Mouse (Mus musculus) MEL (cell line): ENCODE measurements around the gene Hcfc1r1. TPM values are rescaled to one million over a fixed set of nuclear protein-coding genes. Genes with fewer than 3 reads are reported as not detected.

Experiments
- DNase-seq: peaks from one replicate; pipeline ENCODE4 v3.0.0; 2011; ENCODE audit warnings: low read depth, low spot score
- H3K27ac ChIP-seq: 2 replicates; pipeline ENCODE4 v1.5.1; 2012; ENCODE audit warnings: low read depth, mild to moderate bottlenecking, control low read depth, low read length, moderate library complexity; ENCODE audit not compliant: control insufficient read depth
- H3K27me3 ChIP-seq, 2 experiments: fragments of 150-350 bp in 1 of 2; sonication (generic) in 1 of 2; 2 replicates each; pipeline ENCODE4 v1.6.1; 2012; ENCODE audit warnings: low read length in 2 of 2, mild to moderate bottlenecking in 2 of 2, improper control_type of control experiment in 1 of 2, moderate library complexity in 1 of 2; ENCODE audit not compliant: insufficient read depth in 2 of 2, control insufficient read depth in 1 of 2
- H3K36me3 ChIP-seq, 2 experiments: 2 replicates each; pipeline ENCODE4 v1.6.1; 2012 to 2014; ENCODE audit warnings: low read length in 2 of 2, improper control_type of control experiment in 1 of 2, inconsistent platforms in 1 of 2, mild to moderate bottlenecking in 1 of 2; ENCODE audit not compliant: insufficient read depth in 2 of 2, control insufficient read depth in 1 of 2
- H3K4me1 ChIP-seq, 2 experiments: fragments of 150-350 bp in 1 of 2; sonication (generic) in 1 of 2; 2 replicates each; pipeline ENCODE4 v1.6.1; 2012; ENCODE audit warnings: low read length in 2 of 2, improper control_type of control experiment in 1 of 2, mild to moderate bottlenecking in 1 of 2; ENCODE audit not compliant: insufficient read depth in 2 of 2, control insufficient read depth in 1 of 2
- H3K4me3 ChIP-seq, 2 experiments: fragments of 150-350 bp in 1 of 2; sonication (generic) in 1 of 2; 2 replicates each; pipeline ENCODE4 v1.5.1; 2012; ENCODE audit warnings: low read depth in 2 of 2, low read length in 2 of 2, mild to moderate bottlenecking in 2 of 2, moderate library complexity in 2 of 2, control low read depth in 1 of 2, improper control_type of control experiment in 1 of 2; ENCODE audit not compliant: control insufficient read depth in 1 of 2, insufficient read depth in 1 of 2
- H3K79me2 ChIP-seq: 2 replicates; pipeline ENCODE4 v1.6.1; 2012; ENCODE audit warnings: mild to moderate bottlenecking, low read length, moderate library complexity; ENCODE audit not compliant: control insufficient read depth, poor library complexity, insufficient read depth
- H3K9ac ChIP-seq: 2 replicates; pipeline ENCODE4 v1.6.1; 2012; ENCODE audit warnings: low read depth, mild to moderate bottlenecking, control low read depth, low read length, moderate library complexity; ENCODE audit not compliant: control insufficient read depth, poor library complexity, severe bottlenecking
- H3K9me3 ChIP-seq: fragments of 150-350 bp; sonication (generic); replicated peaks from 2 replicates; pipeline ENCODE4 v1.6.1; 2012; ENCODE audit warnings: mild to moderate bottlenecking, low read length, improper control_type of control experiment, moderate library complexity; ENCODE audit not compliant: insufficient read depth
- BHLHE40 ChIP-seq: IDR thresholded peaks from 2 replicates; pipeline ENCODE4 v1.6.1; 2012; ENCODE audit warnings: low read depth, mild to moderate bottlenecking, inconsistent platforms, low read length, improper control_type of control experiment, borderline replicate concordance
- CHD1 ChIP-seq: IDR thresholded peaks from 2 replicates; pipeline ENCODE4 v1.6.1; 2012; ENCODE audit warnings: low read depth, mild to moderate bottlenecking, inconsistent platforms, low read length, improper control_type of control experiment
- CHD2 ChIP-seq: IDR thresholded peaks from 2 replicates; pipeline ENCODE4 v1.6.1; 2011; ENCODE audit warnings: low read length, improper control_type of control experiment
- E2F4 ChIP-seq: IDR thresholded peaks from 2 replicates; pipeline ENCODE4 v1.6.1; 2011; ENCODE audit warnings: low read depth, low read length, improper control_type of control experiment, borderline replicate concordance
- ELF1 ChIP-seq: IDR thresholded peaks from 2 replicates; pipeline ENCODE4 v1.6.1; 2014; ENCODE audit warnings: low read depth, mild to moderate bottlenecking, inconsistent platforms, low read length, improper control_type of control experiment, moderate library complexity
- EP300 ChIP-seq, 2 experiments: IDR thresholded peaks; 2 replicates each; pipeline ENCODE4 v1.6.1; 2011; ENCODE audit warnings: improper control_type of control experiment in 2 of 2, low read length in 2 of 2, low read depth in 1 of 2, mild to moderate bottlenecking in 1 of 2
- ETS1 ChIP-seq: IDR thresholded peaks from 2 replicates; pipeline ENCODE4 v1.6.1; 2012; ENCODE audit warnings: low read depth, mild to moderate bottlenecking, inconsistent platforms, low read length, improper control_type of control experiment, moderate library complexity
- GABPA ChIP-seq: IDR thresholded peaks from 2 replicates; pipeline ENCODE4 v1.6.1; 2012; ENCODE audit warnings: low read depth, mild to moderate bottlenecking, inconsistent platforms, low read length, improper control_type of control experiment, moderate library complexity
- MAZ ChIP-seq: IDR thresholded peaks from 2 replicates; pipeline ENCODE4 v1.6.1; 2012; ENCODE audit warnings: low read depth, mild to moderate bottlenecking, inconsistent platforms, low read length, improper control_type of control experiment
- MEF2A ChIP-seq: IDR thresholded peaks from 2 replicates; pipeline ENCODE4 v1.6.1; 2014; ENCODE audit warnings: low read depth, mild to moderate bottlenecking, inconsistent platforms, low read length, improper control_type of control experiment; ENCODE audit not compliant: poor library complexity, insufficient replicate concordance, severe bottlenecking; ENCODE audit errors: extremely low read depth
- MYC ChIP-seq: IDR thresholded peaks from 2 replicates; pipeline ENCODE4 v1.6.1; 2011; ENCODE audit warnings: low read depth, mild to moderate bottlenecking, low read length, improper control_type of control experiment, moderate library complexity
- NELFE ChIP-seq: IDR thresholded peaks from 2 replicates; pipeline ENCODE4 v1.6.1; 2011; ENCODE audit warnings: low read depth, low read length, improper control_type of control experiment
- NRF1 ChIP-seq: IDR thresholded peaks from 2 replicates; pipeline ENCODE4 v1.6.1; 2014; ENCODE audit warnings: low read depth, mild to moderate bottlenecking, inconsistent platforms, low read length, improper control_type of control experiment, moderate library complexity; ENCODE audit not compliant: poor library complexity, insufficient read depth, severe bottlenecking
- POLR2A ChIP-seq, 2 experiments: IDR thresholded peaks; 2 replicates each; pipeline ENCODE4 v1.6.1; 2011 to 2012; ENCODE audit warnings: low read length in 2 of 2, mild to moderate bottlenecking in 2 of 2, control low read depth in 1 of 2, improper control_type of control experiment in 1 of 2, low read depth in 1 of 2, moderate library complexity in 1 of 2; ENCODE audit not compliant: control insufficient read depth in 1 of 2, insufficient read depth in 1 of 2, poor library complexity in 1 of 2
- POLR2AphosphoS2 ChIP-seq: IDR thresholded peaks from 2 replicates; pipeline ENCODE4 v1.6.1; 2011; ENCODE audit warnings: low read length, improper control_type of control experiment
- SMC3 ChIP-seq: IDR thresholded peaks from 2 replicates; pipeline ENCODE4 v1.6.1; 2011; ENCODE audit warnings: low read depth, low read length, improper control_type of control experiment
- TCF12 ChIP-seq: IDR thresholded peaks from 2 replicates; pipeline ENCODE4 v1.6.1; 2014; ENCODE audit warnings: low read depth, mild to moderate bottlenecking, inconsistent platforms, low read length, improper control_type of control experiment, moderate library complexity
- UBTF ChIP-seq: IDR thresholded peaks from 2 replicates; pipeline ENCODE4 v1.6.1; 2012; ENCODE audit warnings: low read depth, mild to moderate bottlenecking, inconsistent platforms, low read length, improper control_type of control experiment, moderate library complexity, borderline replicate concordance; ENCODE audit not compliant: insufficient read depth
- USF1 ChIP-seq: IDR thresholded peaks from 2 replicates; pipeline ENCODE4 v1.6.1; 2014; ENCODE audit warnings: low read depth, mild to moderate bottlenecking, inconsistent platforms, low read length, improper control_type of control experiment, moderate library complexity
- USF2 ChIP-seq, 2 experiments: IDR thresholded peaks; 2 replicates each; pipeline ENCODE4 v1.6.1; 2011 to 2012; ENCODE audit warnings: improper control_type of control experiment in 2 of 2, low read length in 2 of 2, borderline replicate concordance in 1 of 2, inconsistent platforms in 1 of 2, low read depth in 1 of 2, mild to moderate bottlenecking in 1 of 2; ENCODE audit not compliant: insufficient read depth in 1 of 2
- ZC3H11A ChIP-seq: IDR thresholded peaks from 2 replicates; pipeline ENCODE4 v1.6.1; 2012; ENCODE audit warnings: low read depth, mild to moderate bottlenecking, inconsistent platforms, low read length, improper control_type of control experiment
- ZKSCAN1 ChIP-seq: IDR thresholded peaks from 2 replicates; pipeline ENCODE4 v1.6.1; 2012; ENCODE audit warnings: low read depth, mild to moderate bottlenecking, inconsistent platforms, low read length, improper control_type of control experiment, moderate library complexity
- ZMIZ1 ChIP-seq: IDR thresholded peaks from 2 replicates; pipeline ENCODE4 v1.6.1; 2012; ENCODE audit warnings: low read depth, mild to moderate bottlenecking, inconsistent platforms, low read length, improper control_type of control experiment, moderate library complexity
- ZNF384 ChIP-seq: IDR thresholded peaks from 2 replicates; pipeline ENCODE4 v1.6.1; 2012; ENCODE audit warnings: low read depth, mild to moderate bottlenecking, inconsistent platforms, low read length, improper control_type of control experiment
- polyA plus RNA-seq, 2 experiments: library from polyadenylated mRNA; stranded (reverse) in 1 of 2; unstranded in 1 of 2; fragments of >175 nt in 1 of 2; fragments of >200 nt in 1 of 2; gene quantifications; 2 replicates each; pipeline versions ENCODE4 v1.2.1 to v1.2.4; 2012; ENCODE audit warnings: low replicate concordance in 2 of 2, low read depth in 1 of 2; ENCODE audit not compliant: insufficient read length in 2 of 2, insufficient read depth in 1 of 2, missing spikeins in 1 of 2
- total RNA-seq: library from RNA; depleted of rRNA; stranded (reverse); fragments of 300-350 nt; gene quantifications from 2 replicates; pipeline ENCODE4 v1.2.3, GENCODE M21; 2012

Hcfc1r1 gene
- total and polyA plus RNA-seq, 3 experiments, result 15.6 to 81.6 TPM; not detected in 1

DNA sequence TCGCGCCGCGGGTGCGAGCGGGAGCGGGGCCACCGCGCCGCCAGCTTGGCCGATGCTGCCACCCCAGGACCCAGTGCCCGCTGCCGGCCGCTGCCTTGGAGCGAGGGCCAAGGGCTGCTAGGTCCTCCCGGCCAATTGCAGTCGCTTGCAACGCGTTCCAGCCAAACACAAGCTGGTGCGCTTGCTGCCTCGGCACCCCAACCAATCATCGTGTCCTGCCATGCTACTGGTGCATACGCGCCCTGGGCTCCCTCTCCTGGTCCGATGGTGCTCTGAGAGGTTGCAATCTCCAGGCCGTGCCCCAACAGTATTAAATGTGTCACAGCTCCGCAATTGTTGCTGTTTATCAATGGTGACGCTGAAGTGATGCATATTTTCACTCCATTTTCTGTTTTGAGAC is 26.7 kb downstream of the Hcfc1r1 start (continued):
- TF ChIP-seq MAZ (no peak), ELF1 (no peak), POLR2A (IDR thresholded peaks at IDR 0.05; ENCODE audit: control insufficient read depth in 1 of 2, insufficient read depth in 1 of 2, low read depth in 1 of 2, low read length in 2 of 2, poor library complexity in 1 of 2) (peak in 1 of 2 experiments; percentile 31; a peak in 1 of 4 replicates), NELFE (peak; percentile 27; the same call in 1 of the 2 replicates), POLR2AphosphoS2 (no peak), UBTF (peak; percentile 91; the same call in 1 of the 2 replicates), GABPA (no peak), ZKSCAN1 (no peak; the same call in 1 of the 2 replicates), ZC3H11A (0 out of 2 replicates have a peak, but pooled peaks have one; percentile 22), MYC (no peak), USF2 (IDR thresholded peaks at IDR 0.05; ENCODE audit: borderline replicate concordance in 1 of 2, insufficient read depth in 1 of 2, low read depth in 1 of 2, low read length in 2 of 2) (no peak)

DNA sequence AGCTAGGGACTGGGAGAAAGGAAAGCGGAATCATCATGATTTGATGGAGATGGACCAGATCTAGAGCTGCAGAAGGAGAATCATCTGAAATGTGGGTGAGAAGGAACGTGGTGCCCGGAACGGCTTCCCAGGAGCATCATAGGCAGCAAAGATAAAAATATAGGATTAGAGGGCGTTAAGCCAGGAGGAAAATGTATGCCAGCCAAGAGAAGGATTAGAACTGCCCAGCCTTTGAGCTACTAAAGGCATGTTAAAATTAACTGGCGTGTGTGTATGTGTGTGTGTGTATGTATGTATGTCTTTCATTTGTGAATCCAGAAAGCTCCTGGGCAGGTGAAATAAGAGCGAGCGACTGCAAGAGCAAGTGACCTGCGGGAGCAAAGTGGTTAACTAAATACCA is 29.9 kb downstream of the Hcfc1r1 start:
- no peaks in the 10 kb centered on the region for H3K9me3 ChIP-seq
- no peak for TF ChIP-seq ZKSCAN1
- TF ChIP-seq NELFE, result no peak
- no peak for TF ChIP-seq CHD2
- no peak for TF ChIP-seq CHD1
- TF ChIP-seq UBTF, result no peak
- no peak for TF ChIP-seq GABPA
- TF ChIP-seq BHLHE40, result no peak
- no peak for TF ChIP-seq ZMIZ1
- TF ChIP-seq ETS1, result no peak
- TF ChIP-seq TCF12, result no peak
- TF ChIP-seq MEF2A, result no peak
- TF ChIP-seq SMC3, result no peak
- TF ChIP-seq NRF1, result no peak
- TF ChIP-seq E2F4, result no peak
- no peak for TF ChIP-seq EP300 (IDR thresholded peaks at IDR 0.05; ENCODE audit: low read depth in 1 of 2, low read length in 2 of 2)
- no peak for TF ChIP-seq ZNF384
- TF ChIP-seq USF1, result no peak
- no peak overlapping the region for H3K9ac ChIP-seq
- H3K27ac ChIP-seq, result no peak overlapping the region
- peaks cover 0 to 2% of the 10 kb centered on the region in 2 experiments; a peak in 1 of 4 replicates for H3K36me3 ChIP-seq
- no peaks in the 10 kb centered on the region; the same call in 1 of the 2 replicates for H3K79me2 ChIP-seq
- H3K4me3 ChIP-seq, result no peak overlapping the region
- DNase-seq, result no peak
- H3K27me3 ChIP-seq, result peaks cover 2% of the 10 kb centered on the region in 2 experiments; a peak in 1 of 4 replicates
- no peaks in the 10 kb centered on the region for H3K4me1 ChIP-seq
